Mouse (Mus musculus) lung, postnatal 0 days (tissue): ENCODE data around the gene Gli2.

Experiments
- CTCF ChIP-seq: IDR thresholded peaks from 2 replicates; pipeline ENCODE4 v1.5.1; 2016; ENCODE audit warnings: antibody characterized with exemption, mild to moderate bottlenecking
- EP300 ChIP-seq: IDR thresholded peaks from 2 replicates; pipeline ENCODE4 v1.6.1; 2016; ENCODE audit warnings: antibody characterized with exemption, mild to moderate bottlenecking, control low read depth

DNA sequence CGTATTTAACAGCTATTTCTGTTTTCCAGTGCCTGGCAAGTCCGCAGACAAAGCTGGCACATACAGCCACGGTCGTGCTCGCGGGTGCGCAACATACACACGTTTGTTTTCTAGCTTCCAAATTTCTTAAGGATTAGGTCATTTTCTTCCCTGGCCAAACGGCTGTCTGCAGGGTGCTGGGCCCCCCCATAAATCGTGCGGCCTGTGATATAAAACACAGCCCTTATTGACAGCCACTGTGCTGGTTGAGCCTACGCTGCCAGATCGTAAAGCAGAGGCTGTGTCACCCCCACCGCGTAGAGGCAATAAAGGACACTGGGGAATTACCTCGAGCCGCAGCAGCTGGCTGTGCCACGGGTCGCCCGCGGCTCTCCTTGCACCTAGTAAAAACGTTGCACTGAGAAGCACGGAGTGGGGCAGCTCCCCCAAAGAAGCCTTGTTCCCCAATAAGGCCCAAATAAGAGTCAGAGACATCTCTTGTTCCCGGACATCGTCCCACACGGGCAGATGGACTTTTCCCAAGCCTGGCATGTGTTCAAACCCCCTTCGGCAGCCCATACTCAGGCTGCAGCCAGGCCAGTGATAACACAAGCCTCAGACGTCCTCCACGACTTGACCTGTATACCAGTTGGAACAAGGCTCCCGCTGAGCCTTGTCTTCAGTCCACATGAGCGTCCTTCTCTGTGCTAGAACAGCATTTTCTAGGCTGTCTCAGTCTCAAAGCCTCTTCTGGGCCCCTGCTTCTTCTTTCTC, 227.8 kb downstream of the Gli2 start:
- no peak for TF ChIP-seq CTCF
- no peak for TF ChIP-seq EP300
